Mouse (Mus musculus): ENCODE measurements around the gene Clpb.

DNA sequence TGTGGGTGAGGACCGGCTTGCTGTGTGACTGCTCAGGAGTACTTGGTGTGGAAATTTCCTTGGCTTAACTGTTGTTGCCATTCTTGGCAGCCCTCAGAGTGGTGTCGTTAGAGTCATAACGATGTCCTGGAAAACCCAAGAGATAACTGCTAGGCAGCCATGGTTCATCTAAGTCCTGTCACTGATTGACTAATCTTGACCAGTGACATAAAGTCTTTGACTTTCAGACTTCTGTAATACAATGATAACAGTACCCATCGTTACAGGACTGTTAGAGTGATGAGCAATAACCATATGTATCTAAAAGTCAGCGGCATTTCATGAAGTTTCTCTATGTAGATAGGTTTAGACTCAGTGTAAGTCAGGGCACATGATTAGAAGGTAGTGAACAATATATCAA lies 46.8 kb downstream of the Clpb start:
- no peak for TF ChIP-seq POLR2A (IDR thresholded peaks at IDR 0.05; ENCODE audit: borderline replicate concordance, insufficient read depth, low read length)
- no peak for TF ChIP-seq CTCF (IDR thresholded peaks at IDR 0.05; ENCODE audit: borderline replicate concordance, insufficient read depth, low read depth, low read length)
